28 mouse cellular contexts compared by ENCODE assay signal in the genomic region with DNA sequence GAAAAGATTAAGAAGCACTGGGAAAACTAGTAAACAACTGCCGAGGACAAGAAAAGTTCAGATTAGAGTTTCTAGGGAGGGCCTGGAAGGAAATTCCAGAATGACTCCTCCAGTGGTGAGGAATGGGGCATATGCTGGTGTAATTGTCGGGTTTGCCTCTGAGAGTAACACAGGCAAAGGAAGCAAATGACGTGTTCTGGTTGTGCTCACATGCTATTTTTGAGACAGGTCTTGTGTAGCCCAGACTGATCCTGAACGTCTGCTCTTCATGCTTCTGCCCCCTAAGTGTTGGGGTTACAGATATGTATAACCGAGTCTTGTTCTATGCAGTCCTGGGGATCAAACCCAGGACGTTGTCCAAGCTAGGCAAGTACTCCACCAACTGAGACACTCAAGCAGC. TPM values are rescaled to one million over a fixed set of nuclear protein-coding genes. Genes with fewer than 3 reads are reported as not detected.
DNase-seq lines count a peak whose midpoint lies in the region; ATAC-seq and TF ChIP-seq lines count a peak whose summit lies in the region.
"Had no signal": no experiment of that assay in that cellular context is flagged by ENCODE, and none has a peak within 500 bp of the region (broad histone marks: within the 10 kb centered on the region; RNA-seq: fewer than 3 reads in every experiment).

No protein-coding gene starts in this region.

- H3K79me2 ChIP-seq in CH12.LX (replicated peaks; ENCODE audit: control insufficient read depth, extremely low read depth, insufficient read depth, poor library complexity, severe bottlenecking): no peaks in the 10 kb centered on the region

- no peak for TF ChIP-seq EP300 in CH12.LX (IDR thresholded peaks at IDR 0.05; ENCODE audit: low read length)

- ATAC-seq in heart, embryonic 16.5 days (replicated peaks; ENCODE audit: extremely low read depth, insufficient read depth, low FRiP score): no peak
- ATAC-seq: CD4-positive, CD25-positive, alpha-beta regulatory T cell, adult 4 months; forebrain, embryonic 13.5 days; forebrain, embryonic 15.5 days; forebrain, postnatal 0 days had no signal

- intact Hi-C loops in heart, postnatal 14 days (cut with DNase I): no loop called here

- in situ Hi-C loops in CH12.LX (cut with MboI; ENCODE audit: low pct_ligation_motif_present, low pct_unique_long_range_greater_than_20kb, low sequenced_read_pairs): no loop called here

- H3K9ac ChIP-seq in heart, embryonic 16.5 days (ENCODE audit: low read length): no peak overlapping the region
- H3K9ac ChIP-seq in CH12.LX (ENCODE audit: insufficient read depth, low read depth): no peak overlapping the region
- H3K9ac ChIP-seq: embryonic facial prominence, embryonic 12.5 days; forebrain, embryonic 13.5 days; forebrain, embryonic 15.5 days; forebrain, postnatal 0 days had no signal

- H3K4me1 ChIP-seq in heart, embryonic 16.5 days (ENCODE audit: control insufficient read depth, insufficient read depth, low read length): peaks cover 5% of the 10 kb centered on the region; the same call in 1 of the 2 replicates
- H3K4me1 ChIP-seq in CH12.LX (ENCODE audit: control insufficient read depth in 1 of 2, insufficient read depth in 2 of 2): peaks cover 13 to 52% of the 10 kb centered on the region in 2 experiments; a peak in 3 of 4 replicates
- H3K4me1 ChIP-seq: embryonic facial prominence, embryonic 12.5 days; forebrain, embryonic 13.5 days; forebrain, embryonic 15.5 days had no signal

- TF ChIP-seq RAD21 in CH12.LX (IDR thresholded peaks at IDR 0.05; ENCODE audit: low read depth, low read length): no peak

- H3K27ac ChIP-seq in heart, embryonic 16.5 days (ENCODE audit: low read length): 0 out of 2 replicates have a peak overlapping the region, but pooled peaks have one; percentile 36
- H3K27ac ChIP-seq in CH12.LX (ENCODE audit: insufficient read depth, low read depth): peak overlapping the region; percentile 74
- H3K27ac ChIP-seq: embryonic facial prominence, embryonic 10.5 days; embryonic facial prominence, embryonic 12.5 days; forebrain, embryonic 13.5 days; forebrain, embryonic 15.5 days had no signal

- 42% methylated on average over 6 of the region's 6 CpGs for WGBS in heart, embryonic 16.5 days

- DNase-seq in heart, adult 11 months: peak; percentile 81
- no peak for DNase-seq in heart, postnatal 14 days
- DNase-seq in heart, adult 9 months (ENCODE audit: low spot score in 2 of 2): no peak
- peak; percentile 20 for DNase-seq in CH12.LX (ENCODE audit: extremely low read depth)
- no peak for DNase-seq in embryo, embryonic 10 days (ENCODE audit: low spot score)
- DNase-seq: adrenal gland, adult 2 months; adrenal gland, postnatal 10 days; adrenal gland, postnatal 25 days; B cell, adult 2 months; cerebellum, adult 11 months; cerebellum, adult 18-20 months; cerebellum, adult 8-10 months; cerebellum, adult 9-11 months; cerebellum, postnatal 14 days; cerebellum, postnatal 36 days; forebrain, postnatal 0 days had no signal

- H3K4me3 ChIP-seq in heart, embryonic 16.5 days (ENCODE audit: low read length): no peak overlapping the region
- no peak overlapping the region for H3K4me3 ChIP-seq in CH12.LX (replicated peaks in 1 of 3; ENCODE audit: low read depth in 2 of 3, low read length in 2 of 3, poor library complexity in 1 of 3)
- H3K4me3 ChIP-seq: embryonic facial prominence, embryonic 10.5 days; embryonic facial prominence, embryonic 12.5 days; forebrain, embryonic 13.5 days; forebrain, embryonic 15.5 days had no signal

- no peak for TF ChIP-seq CTCF in CH12.LX (conservative IDR thresholded peaks at IDR 0.05 in 1 of 2, IDR thresholded peaks at IDR 0.05 in 1 of 2; ENCODE audit: low read depth in 2 of 2, low read length in 2 of 2)

- no peaks in the 10 kb centered on the region for H3K9me3 ChIP-seq in heart, embryonic 16.5 days (replicated peaks; ENCODE audit: control insufficient read depth, low read length)
- no peaks in the 10 kb centered on the region for H3K9me3 ChIP-seq in CH12.LX (replicated peaks; ENCODE audit: low read length)
- H3K9me3 ChIP-seq: embryonic facial prominence, embryonic 10.5 days; embryonic facial prominence, embryonic 12.5 days; forebrain, embryonic 13.5 days; forebrain, embryonic 15.5 days had no signal

- H3K36me3 ChIP-seq in heart, embryonic 16.5 days (ENCODE audit: control insufficient read depth, insufficient read depth): no peaks in the 10 kb centered on the region
- H3K36me3 ChIP-seq in CH12.LX (replicated peaks in 1 of 2; ENCODE audit: control insufficient read depth in 1 of 2, insufficient read depth in 1 of 2, low read length in 1 of 2): no peaks in the 10 kb centered on the region
- H3K36me3 ChIP-seq: embryonic facial prominence, embryonic 10.5 days; embryonic facial prominence, embryonic 12.5 days; forebrain, embryonic 15.5 days had no signal

- no peaks in the 10 kb centered on the region for H3K27me3 ChIP-seq in heart, embryonic 16.5 days (ENCODE audit: control insufficient read depth, insufficient read depth, low read length)
- no peaks in the 10 kb centered on the region for H3K27me3 ChIP-seq in CH12.LX (replicated peaks)
- H3K27me3 ChIP-seq: embryonic facial prominence, embryonic 12.5 days; forebrain, embryonic 13.5 days; forebrain, embryonic 15.5 days had no signal

- dilution Hi-C loops in CH12.LX (cut with MboI; ENCODE audit: extremely low pct_ligation_motif_present, extremely low pct_unique_long_range_greater_than_20kb, low sequenced_read_pairs): no loop called here

- TF ChIP-seq POLR2A in CH12.LX (IDR thresholded peaks at IDR 0.05; ENCODE audit: low read depth, low read length): no peak

- no peak overlapping the region for H3K4me2 ChIP-seq in heart, embryonic 16.5 days (ENCODE audit: low read depth, low read length)
- H3K4me2 ChIP-seq in CH12.LX (ENCODE audit: insufficient read depth, low read depth, poor library complexity, severe bottlenecking): peak overlapping the region; percentile 74
- H3K4me2 ChIP-seq: embryonic facial prominence, embryonic 12.5 days; forebrain, embryonic 13.5 days; forebrain, embryonic 15.5 days had no signal

TF ChIP-seq in CH12.LX, 34 proteins besides CTCF, POLR2A, EP300 and RAD21:
- TF ChIP-seq E2F4 (IDR thresholded peaks at IDR 0.05; ENCODE audit: insufficient replicate concordance, low read depth, low read length) (no peak), TBP (conservative IDR thresholded peaks at IDR 0.05; ENCODE audit: low read depth, low read length) (no peak), IRF4 (IDR thresholded peaks at IDR 0.05; ENCODE audit: low read depth, low read length) (0 out of 2 replicates have a peak, but pooled peaks have one; percentile 17), KAT2A (IDR thresholded peaks at IDR 0.05; ENCODE audit: insufficient replicate concordance, low read length) (no peak), PAX5 (IDR thresholded peaks at IDR 0.05; ENCODE audit: low read length) (no peak), SIN3A (IDR thresholded peaks at IDR 0.05; ENCODE audit: low read length) (no peak), MXI1 (IDR thresholded peaks at IDR 0.05; ENCODE audit: low read depth, low read length) (no peak), UBTF (IDR thresholded peaks at IDR 0.05; ENCODE audit: low read depth, low read length) (no peak), JUND (conservative IDR thresholded peaks at IDR 0.05; ENCODE audit: low read depth, low read length) (no peak; the same call in 1 of the 2 replicates), MEF2A (IDR thresholded peaks at IDR 0.05; ENCODE audit: borderline replicate concordance, low read depth, low read length) (peak; percentile 72; the same call in 1 of the 2 replicates), JUN (IDR thresholded peaks at IDR 0.05; ENCODE audit: insufficient read depth, low read depth, low read length) (peak; percentile 42)

RNA-seq across cellular contexts. Expression of a gene that starts 22.7 kb away (rescaled TPM):
- total RNA-seq in heart, postnatal 14 days (2021): 10 to 100 TPM; 25.5 to 29.9 TPM
- polyA plus RNA-seq in heart, embryonic 16.5 days (2015; fragmentation: Nextera tagmentation; extraction: Ambion mirVana): 14.4 and 18.5 TPM in 2 replicates
- 7.3 and 8.2 TPM in 2 replicates for total RNA-seq in CH12.LX (2012; rRNA removed)
- 1.9 and 2.0 TPM in 2 replicates for total RNA-seq in CH12.LX (2014; rRNA removed)
- polyA plus RNA-seq in CH12.LX (2012; ENCODE audit: insufficient read length, low read depth): 4.4 and 6.0 TPM in 2 replicates

RNA-seq across cellular contexts. Expression of a gene that starts 29.1 kb away (rescaled TPM):
- not detected for total RNA-seq in heart, postnatal 14 days (2021)
- polyA plus RNA-seq in heart, embryonic 16.5 days (2015; fragmentation: Nextera tagmentation; extraction: Ambion mirVana): not detected in 2 replicates
- not detected in 2 replicates for total RNA-seq in CH12.LX (2012; rRNA removed)
- total RNA-seq in CH12.LX (2014; rRNA removed): not detected in 2 replicates
- polyA plus RNA-seq in CH12.LX (2012; ENCODE audit: insufficient read length, low read depth): not detected in 2 replicates
- total RNA-seq: adrenal gland, adult 2 months; adrenal gland, postnatal 10 days; adrenal gland, postnatal 25 days; adrenal gland, postnatal 4 days; common myeloid progenitor, adult 5-6 weeks; ES-E14; forebrain, postnatal 0 days; MEL had no signal
- polyA plus RNA-seq: adrenal gland, adult 2 months; brain, embryonic 14.5 days; CD4-positive, CD25-positive, alpha-beta regulatory T cell, adult 4 months; embryonic facial prominence, embryonic 10.5 days; embryonic facial prominence, embryonic 12.5 days; forebrain, embryonic 11.5 days; forebrain, embryonic 13.5 days; forebrain, embryonic 15.5 days; forebrain, postnatal 0 days had no signal

RNA-seq across cellular contexts. Expression of a gene that starts 45.3 kb away (rescaled TPM):
- 1 to 10 TPM; 8.8 to 9.7 TPM for total RNA-seq in heart, postnatal 14 days (2021)
- 6.8 and 9.2 TPM in 2 replicates for polyA plus RNA-seq in heart, embryonic 16.5 days (2015; fragmentation: Nextera tagmentation; extraction: Ambion mirVana)
- not detected in 2 replicates for total RNA-seq in CH12.LX (2012; rRNA removed)
- not detected in 2 replicates for total RNA-seq in CH12.LX (2014; rRNA removed)
- polyA plus RNA-seq in CH12.LX (2012; ENCODE audit: insufficient read length, low read depth): not detected in 2 replicates
- total RNA-seq: MEL had no signal
- polyA plus RNA-seq: CD4-positive, CD25-positive, alpha-beta regulatory T cell, adult 4 months had no signal

Comparison
In these comparisons a context has a peak if more than half of its experiments do, and no peak if none do; other contexts are left out.
1. DNase-seq: peak in heart, adult 11 months (single experiment) and CH12.LX (single experiment); none in heart, postnatal 14 days (0 of 2), heart, adult 9 months (0 of 2) and embryo, embryonic 10 days (single experiment).
2. RNA of a gene that starts 45.3 kb away (total RNA-seq): 8.8 to 9.7 TPM in heart, postnatal 14 days; not detected in CH12.LX; every median in the first group is over 4 times any median in the second.